Mouse (Mus musculus): ENCODE data around the gene Wwox.

Wwox gene

GRCm38 (mm10) chr8:114665521-114665920 lies 226.1 kb downstream of the Wwox start:
- CTCF ChIA-PET = no interaction called here

GRCm38 (mm10) chr8:114670801-114671200 lies 231.3 kb downstream of the Wwox start:
- CTCF ChIA-PET = no interaction called here

GRCm38 (mm10) chr8:114671237-114671674 lies 231.8 kb downstream of the Wwox start:
- CTCF ChIA-PET = no interaction called here

- CTCF ChIA-PET = no interaction called here
Measured at GRCm38 (mm10) chr8:114673416-114673815, 234.0 kb downstream of the Wwox start.

- CTCF ChIA-PET = no interaction called here
Measured at GRCm38 (mm10) chr8:114675151-114675550, 235.7 kb downstream of the Wwox start.

- CTCF ChIA-PET = no interaction called here
Measured at GRCm38 (mm10) chr8:114676918-114677317, 237.5 kb downstream of the Wwox start.

GRCm38 (mm10) chr8:114677551-114678127 lies 238.2 kb downstream of the Wwox start:
- CTCF ChIA-PET = no interaction called here

- CTCF ChIA-PET = no interaction called here
Measured at GRCm38 (mm10) chr8:114679386-114680098, 240.1 kb downstream of the Wwox start.

- CTCF ChIA-PET = no interaction called here
Measured at GRCm38 (mm10) chr8:114681136-114681535, 241.7 kb downstream of the Wwox start.

GRCm38 (mm10) chr8:114682166-114682565 lies 242.7 kb downstream of the Wwox start:
- CTCF ChIA-PET = no interaction called here

- CTCF ChIA-PET = no interaction called here
Measured at GRCm38 (mm10) chr8:114684046-114684702, 244.7 kb downstream of the Wwox start.

- CTCF ChIA-PET = interaction anchor here (0.5 kb wide), 1 partner anchor 222 kb away, joined by 3 read pairs; no protein-coding TSS in a partner anchor
Measured at GRCm38 (mm10) chr8:114686462-114686861, 247.0 kb downstream of the Wwox start.

- CTCF ChIA-PET = no interaction called here
Measured at GRCm38 (mm10) chr8:114688732-114689131, 249.3 kb downstream of the Wwox start.

GRCm38 (mm10) chr8:114694566-114695198 lies 255.2 kb downstream of the Wwox start:
- CTCF ChIA-PET = no interaction called here

- CTCF ChIA-PET = no interaction called here
Measured at GRCm38 (mm10) chr8:114703517-114703916, 264.1 kb downstream of the Wwox start.

GRCm38 (mm10) chr8:114707538-114708138 lies 268.2 kb downstream of the Wwox start:
- CTCF ChIA-PET = interaction anchor here (0.7 kb wide), 1 partner anchor 804 kb away, joined by 5 read pairs; no protein-coding TSS in a partner anchor

GRCm38 (mm10) chr8:114715318-114716070 lies 276.0 kb downstream of the Wwox start:
- CTCF ChIA-PET = no interaction called here

- CTCF ChIA-PET = no interaction called here
Measured at GRCm38 (mm10) chr8:114716546-114717255, 277.2 kb downstream of the Wwox start.

GRCm38 (mm10) chr8:114718821-114719220 lies 279.4 kb downstream of the Wwox start:
- CTCF ChIA-PET = no interaction called here

GRCm38 (mm10) chr8:114722611-114723010 lies 283.2 kb downstream of the Wwox start:
- CTCF ChIA-PET = no interaction called here
